Mouse (Mus musculus): ENCODE data around the gene Kif26b.

The Kif26b gene

GRCm38 (mm10) chr1:178597757-178598156 is 68.8 kb downstream of the Kif26b start:
- DNase-seq: no peak

- peak; percentile 1 to 22 for DNase-seq
Measured at GRCm38 (mm10) chr1:178600851-178601569, 72.1 kb downstream of the Kif26b start.

- DNase-seq: no peak
Measured at GRCm38 (mm10) chr1:178609151-178609775, 80.3 kb downstream of the Kif26b start.

GRCm38 (mm10) chr1:178611512-178611911 is 82.6 kb downstream of the Kif26b start:
- no peak for DNase-seq

DNA sequence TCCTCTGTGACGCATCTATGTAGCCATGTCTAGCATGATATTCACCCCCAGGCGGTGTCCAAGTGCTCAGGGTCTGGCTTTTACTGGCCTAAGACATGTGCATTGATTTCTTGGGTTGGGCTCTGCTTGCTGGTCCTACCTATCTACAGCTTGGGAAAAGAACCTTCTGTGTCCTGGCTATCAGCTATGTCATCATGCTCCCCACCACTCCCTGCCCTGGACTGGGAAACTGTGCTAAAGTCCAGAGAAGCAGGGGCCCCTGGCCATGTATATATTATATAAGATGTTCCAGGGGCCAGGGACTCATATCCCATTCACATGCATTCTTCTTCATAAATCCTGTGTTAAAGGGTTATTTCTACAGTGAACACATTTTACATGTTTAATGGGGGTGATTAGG is 92.4 kb downstream of the Kif26b start:
- DNase-seq: no peak

DNA sequence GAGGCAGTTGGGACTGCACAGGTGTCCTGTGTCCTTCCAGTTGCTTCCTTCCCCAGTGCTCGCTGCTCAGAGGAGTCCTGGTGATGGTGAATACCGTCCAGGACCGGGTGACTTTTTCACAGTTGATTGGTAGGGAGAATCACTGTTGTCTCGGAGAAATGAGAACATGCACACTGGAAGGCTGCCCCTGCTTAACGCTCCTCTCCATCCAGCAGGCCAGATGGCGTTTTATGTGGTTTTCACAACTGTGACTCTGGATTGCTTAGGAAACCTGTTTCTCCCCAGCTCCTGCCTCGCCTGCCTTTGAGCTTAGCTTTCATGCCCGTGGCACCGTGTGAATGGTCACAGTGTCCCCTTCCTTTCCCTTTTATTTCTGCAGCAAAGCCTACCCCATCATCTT is 95.0 kb downstream of the Kif26b start:
- no peak for DNase-seq

- DNase-seq: no peak
Measured at GRCm38 (mm10) chr1:178626961-178627381, 98.0 kb downstream of the Kif26b start.

GRCm38 (mm10) chr1:178630042-178630441 is 101.1 kb downstream of the Kif26b start:
- no peak for DNase-seq

- no peak for DNase-seq
Measured at GRCm38 (mm10) chr1:178631863-178632262, 102.9 kb downstream of the Kif26b start.

DNA sequence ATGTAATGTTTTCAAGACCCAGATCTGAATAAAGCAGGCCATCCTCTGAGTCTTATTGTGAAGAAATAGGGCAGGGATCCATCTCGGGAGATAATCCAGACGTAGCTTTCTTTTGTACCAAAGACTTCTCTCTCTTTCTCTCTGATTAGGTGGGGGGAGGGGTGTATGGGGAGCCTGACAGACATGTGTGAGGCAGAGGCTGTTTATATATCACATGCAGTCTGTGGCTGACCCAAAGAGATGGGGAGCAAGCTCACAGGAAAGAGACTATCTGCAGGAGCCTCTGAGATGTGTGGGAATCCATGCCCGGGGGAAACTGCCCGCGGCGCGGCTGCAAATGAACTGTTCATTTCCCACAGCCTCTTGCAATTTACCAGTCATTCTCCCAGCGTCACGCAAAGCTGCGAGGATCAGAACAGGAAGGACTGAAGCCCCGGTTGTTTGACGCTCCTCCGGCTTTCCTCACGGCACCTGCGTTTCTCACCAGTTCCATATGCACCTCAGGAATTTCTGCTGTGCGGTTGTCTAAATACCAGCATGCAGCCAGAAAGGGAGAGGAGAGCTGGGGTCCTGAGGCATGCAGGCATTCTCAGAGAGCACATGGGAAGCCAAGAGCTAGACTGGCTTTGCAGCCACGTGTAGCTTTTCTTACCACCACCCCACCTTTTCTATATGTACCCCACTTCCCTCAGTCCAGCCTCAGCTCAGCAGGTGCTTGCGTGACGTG is 105.6 kb downstream of the Kif26b start:
- DNase-seq: no peak

- no peak for DNase-seq
Measured at GRCm38 (mm10) chr1:178635470-178635869, 106.5 kb downstream of the Kif26b start.

DNA sequence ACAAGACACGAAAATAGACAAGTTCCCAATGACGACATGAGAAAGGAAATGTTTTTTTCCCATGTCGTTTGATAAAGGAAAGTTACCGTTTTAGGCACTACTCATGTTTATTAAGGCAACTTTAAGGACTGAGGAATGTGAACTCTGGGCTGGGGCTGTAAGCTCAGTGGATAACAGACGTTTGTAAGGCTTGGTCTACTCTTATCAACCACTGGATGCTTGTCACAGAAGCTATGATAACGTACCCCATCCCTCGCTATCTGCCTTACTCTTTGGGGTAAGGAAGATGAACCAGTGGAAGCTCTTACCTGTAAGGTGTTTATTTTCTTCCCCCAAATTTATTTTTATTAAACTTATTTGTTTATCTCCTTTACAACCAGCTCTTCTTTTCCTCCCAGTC is 108.4 kb downstream of the Kif26b start:
- no peak for DNase-seq

- DNase-seq: no peak
Measured at GRCm38 (mm10) chr1:178639951-178640350, 111.0 kb downstream of the Kif26b start.

GRCm38 (mm10) chr1:178640719-178641455 is 112.0 kb downstream of the Kif26b start:
- peak; percentile 17 to 43 for DNase-seq

- DNase-seq: no peak
Measured at GRCm38 (mm10) chr1:178641788-178642187, 112.9 kb downstream of the Kif26b start.

GRCm38 (mm10) chr1:178644954-178645353 is 116.0 kb downstream of the Kif26b start:
- DNase-seq: no peak

DNA sequence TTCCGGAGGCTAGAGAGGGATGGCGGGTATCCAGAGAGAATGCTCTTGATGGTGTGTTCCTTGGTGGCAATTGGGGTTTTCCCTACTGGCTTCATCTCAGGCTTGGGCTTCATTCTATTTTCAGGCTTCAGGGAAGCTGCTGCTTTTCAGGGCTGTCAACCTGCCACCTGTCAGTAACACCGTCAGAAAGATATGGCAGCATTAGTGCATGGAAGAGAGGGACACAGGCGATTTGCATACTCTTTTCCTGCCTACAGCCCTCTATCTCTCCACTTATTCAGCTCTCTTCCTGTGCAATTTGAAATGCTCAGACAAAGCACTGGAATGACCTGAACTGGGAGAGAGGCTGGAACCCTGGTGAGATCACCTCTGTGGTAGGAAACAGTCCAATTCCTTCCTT is 117.7 kb downstream of the Kif26b start:
- no peak for DNase-seq

GRCm38 (mm10) chr1:178655525-178655924 is 126.6 kb downstream of the Kif26b start:
- no peak for DNase-seq

- no peak for DNase-seq
Measured at GRCm38 (mm10) chr1:178661035-178661434, 132.1 kb downstream of the Kif26b start.

DNA sequence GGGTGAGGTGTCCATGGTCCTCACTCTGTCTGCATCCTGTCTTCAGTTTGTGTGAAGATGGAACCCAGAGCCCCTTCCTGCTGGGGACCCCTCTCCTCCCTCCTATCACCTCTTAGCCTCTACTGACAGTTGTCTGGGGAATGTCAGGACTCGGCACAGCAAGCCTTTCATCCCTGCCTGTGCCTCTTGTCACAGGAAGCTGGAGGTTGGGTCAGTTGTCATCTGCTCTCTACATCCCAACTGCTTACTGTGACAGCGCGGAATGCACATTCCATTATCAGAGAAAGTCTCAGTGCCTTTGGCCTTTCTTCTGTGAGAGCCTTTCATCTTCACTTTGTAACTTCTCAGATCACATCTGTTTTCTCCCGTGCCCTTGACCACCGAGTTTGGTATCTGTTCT is 132.6 kb downstream of the Kif26b start:
- DNase-seq: no peak

GRCm38 (mm10) chr1:178663539-178663938 is 134.6 kb downstream of the Kif26b start:
- DNase-seq: no peak

- no peak for DNase-seq
Measured at GRCm38 (mm10) chr1:178664271-178664969, 135.5 kb downstream of the Kif26b start.

DNA sequence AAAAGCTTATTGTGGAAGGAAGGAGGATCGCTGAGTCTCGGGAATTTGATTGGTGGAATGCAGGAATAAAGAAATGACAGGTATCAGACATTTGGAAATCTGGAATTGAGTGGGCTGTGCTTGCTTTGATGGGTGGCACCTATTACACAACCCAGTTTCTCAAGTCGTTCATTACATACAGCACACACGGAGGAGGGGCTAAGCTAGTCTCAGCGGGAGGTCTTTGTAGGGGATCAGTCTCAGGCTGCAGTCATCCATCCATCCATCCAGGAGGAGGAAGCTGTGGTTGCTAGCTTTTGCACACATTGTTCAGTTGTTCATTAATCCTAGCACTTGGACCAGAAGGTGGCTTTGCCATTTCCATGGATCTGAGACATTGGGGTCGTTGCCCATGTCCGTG is 137.6 kb downstream of the Kif26b start:
- no peak for DNase-seq
